Mouse (Mus musculus) lung, postnatal 4 days (tissue): Measurements from ENCODE around the gene Evpl.
A peak's percentile ranks its signal among the peaks of the same experiment; 100 is the strongest.
"Not testable (repeated sequence)": the region's sequence is repeated elsewhere in the genome, so short reads cannot be mapped to it uniquely, and the experiment has no call there.

Experiments used
- DNase-seq, 2 experiments: peaks; one replicate each; pipeline ENCODE4 v3.0.0; 2021

Evpl gene

GRCm38 (mm10) chr11:116237742-116238395, at the start of gene Evpl:
Evpl (minus strand) TSS chr11:116238077.
- peak; percentile 84 to 94 for DNase-seq

GRCm38 (mm10) chr11:116287351-116287750, 49.5 kb upstream of the Evpl start:
- DNase-seq: peak; percentile 14 to 48

- peak; percentile 19 to 71 for DNase-seq
Measured at GRCm38 (mm10) chr11:116285770-116286191, 47.9 kb upstream of the Evpl start.

GRCm38 (mm10) chr11:116283982-116284381, 46.1 kb upstream of the Evpl start:
- no peak for DNase-seq

- peak in 1 of 2 experiments; percentile 5 for DNase-seq
Measured at GRCm38 (mm10) chr11:116282912-116283521, 45.1 kb upstream of the Evpl start.

- no peak for DNase-seq
Measured at GRCm38 (mm10) chr11:116282089-116282488, 44.2 kb upstream of the Evpl start.

GRCm38 (mm10) chr11:116281671-116282070, 43.8 kb upstream of the Evpl start:
- no peak for DNase-seq

- DNase-seq: no peak
Measured at GRCm38 (mm10) chr11:116280751-116281663, 43.1 kb upstream of the Evpl start, which contains the start of gene Galr2. Galr2 (plus strand) TSS chr11:116280939.

- not testable (repeated sequence) for DNase-seq
Measured at GRCm38 (mm10) chr11:116277184-116277583, 39.3 kb upstream of the Evpl start.

GRCm38 (mm10) chr11:116274045-116274666, 36.3 kb upstream of the Evpl start, which contains the start of gene Srp68:
Srp68 (minus strand) TSS chr11:116274217.
- peak; percentile 95 for DNase-seq

DNA sequence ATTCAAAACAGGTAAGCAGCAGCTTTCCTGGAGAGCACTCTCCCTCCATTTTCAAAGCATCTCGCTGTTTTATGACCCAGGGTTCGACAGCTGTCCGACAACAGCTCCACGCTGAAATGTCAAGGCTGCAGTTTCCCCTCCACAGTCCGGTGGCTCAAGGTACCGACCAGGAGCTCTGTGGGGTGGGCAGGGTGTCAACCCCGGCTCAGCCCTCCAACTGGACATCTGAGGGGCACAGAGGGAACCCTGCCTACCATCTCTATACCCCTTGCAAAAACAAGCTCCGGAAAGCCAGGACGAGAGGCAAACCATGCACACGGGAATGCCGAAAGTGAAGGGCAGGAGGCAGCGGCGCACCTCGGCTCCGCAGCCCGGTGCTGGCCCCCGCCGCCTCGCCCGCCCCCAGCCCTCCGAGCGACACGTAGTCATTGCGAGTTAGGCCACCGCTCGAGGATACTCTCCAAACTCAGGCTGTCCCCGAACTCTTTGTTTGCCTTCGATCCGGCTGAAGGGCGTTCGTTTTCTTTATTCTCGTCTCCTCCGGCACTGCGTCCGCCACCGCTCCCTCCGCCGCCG, 35.7 kb upstream of the Evpl start:
- no peak for DNase-seq

DNA sequence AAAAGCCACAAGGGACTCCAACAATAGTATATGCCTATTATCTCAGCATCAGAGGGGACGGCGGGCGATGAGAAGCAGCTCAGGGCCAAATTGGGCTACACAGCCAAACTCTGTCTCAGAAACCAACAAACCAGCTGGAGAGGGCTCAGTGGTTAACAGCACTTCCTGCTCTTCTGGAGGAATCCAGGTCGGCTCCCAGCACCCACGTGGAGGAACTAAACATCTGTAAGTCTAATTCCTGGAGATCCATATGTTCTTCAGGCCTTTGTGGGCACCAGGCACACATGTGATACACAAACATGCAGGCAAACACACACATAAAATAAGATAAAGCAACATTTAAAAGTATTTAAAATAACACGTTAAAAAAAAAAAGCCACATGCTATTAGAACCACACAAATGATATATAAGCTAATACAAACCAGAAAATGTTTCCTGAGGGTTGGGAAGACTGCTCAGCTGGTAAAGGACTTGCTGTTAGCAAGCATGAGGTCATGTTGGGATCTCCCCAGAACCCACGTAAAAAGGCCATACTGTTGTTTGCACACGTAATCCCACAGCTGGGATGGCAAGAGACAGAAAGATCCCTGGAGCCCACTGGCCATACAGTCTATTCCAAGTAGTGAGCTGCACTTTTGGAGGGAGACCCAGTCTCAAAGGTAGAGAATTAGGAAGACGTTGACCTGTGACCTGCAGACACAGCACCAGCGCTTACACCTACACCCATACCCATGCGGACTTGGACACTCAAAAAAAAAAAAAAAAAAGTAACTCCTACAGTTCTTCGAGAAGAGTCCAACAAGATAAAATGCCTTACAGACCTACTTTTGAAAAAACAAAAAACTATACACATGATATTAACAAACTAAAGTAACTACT, 35.0 kb upstream of the Evpl start:
- no peak for DNase-seq

GRCm38 (mm10) chr11:116269560-116269959, 31.7 kb upstream of the Evpl start:
- no peak for DNase-seq

DNA sequence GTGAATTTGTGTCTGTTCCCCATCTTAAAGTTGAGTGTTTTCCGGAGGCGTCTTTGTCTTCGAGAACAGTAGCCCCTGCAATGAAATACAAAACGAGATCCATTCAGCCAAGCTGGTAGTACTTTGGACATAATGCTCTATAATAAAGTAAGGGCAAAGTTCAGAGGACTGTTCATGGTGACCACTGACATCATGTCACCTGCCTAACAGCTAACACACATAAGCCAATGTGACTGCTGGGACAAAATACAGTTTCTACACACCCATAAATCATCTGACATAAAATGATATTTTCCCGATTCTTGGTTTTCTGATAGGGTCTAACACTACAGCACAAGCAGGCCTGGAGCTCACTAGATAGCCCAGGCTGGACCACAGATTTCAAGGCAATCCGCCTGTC, 30.4 kb upstream of the Evpl start:
- DNase-seq: no peak

DNA sequence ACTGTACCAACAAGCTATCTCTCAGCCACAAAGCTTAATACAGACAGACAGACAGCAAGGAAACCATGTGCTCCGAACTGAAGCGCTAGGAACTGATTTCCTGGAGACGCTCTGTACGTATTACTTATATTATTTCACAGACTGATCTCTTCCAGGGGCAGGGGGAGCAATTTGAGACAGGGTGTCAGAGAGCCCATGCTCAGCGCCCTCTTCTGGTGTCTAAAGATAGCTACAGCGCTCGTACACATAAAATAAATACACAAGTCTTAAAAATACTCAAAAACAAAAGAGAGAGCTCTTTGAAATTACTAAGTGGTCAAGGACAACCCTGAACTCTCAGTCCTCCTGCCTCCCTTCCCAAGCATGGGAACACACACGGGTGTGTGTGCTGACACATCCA, 29.8 kb upstream of the Evpl start:
- no peak for DNase-seq

DNA sequence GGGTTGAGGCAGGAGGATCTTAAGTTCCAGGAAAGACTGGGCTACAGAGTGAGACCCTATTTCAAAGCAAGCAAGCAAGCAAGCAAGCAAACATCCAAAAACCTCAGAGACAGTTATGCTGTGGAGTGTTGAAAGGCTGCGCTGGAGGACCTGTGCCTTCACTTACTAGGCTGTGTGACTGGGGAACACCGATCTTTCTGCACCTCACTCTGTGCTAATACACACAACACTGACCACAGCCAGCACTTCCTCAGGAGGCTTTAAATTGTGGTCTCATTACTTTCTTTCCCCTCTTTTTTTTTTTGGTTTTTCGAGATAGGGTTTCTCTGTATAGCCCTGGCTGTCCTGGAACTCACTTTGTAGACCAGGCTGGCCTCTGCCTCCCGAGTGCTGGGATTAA, 28.0 kb upstream of the Evpl start:
- DNase-seq: no peak

GRCm38 (mm10) chr11:116265352-116265751, 27.5 kb upstream of the Evpl start:
- no peak for DNase-seq

GRCm38 (mm10) chr11:116260259-116260658, 22.4 kb upstream of the Evpl start:
- DNase-seq: peak; percentile 71 to 87

- DNase-seq: no peak
Measured at GRCm38 (mm10) chr11:116259461-116259860, 21.6 kb upstream of the Evpl start.

GRCm38 (mm10) chr11:116255982-116256675, 18.3 kb upstream of the Evpl start:
- DNase-seq: no peak
